ENCODE assay signal across 9 mouse cellular contexts in genomic region chr6:91414890-91415289, GRCm38 (mm10). TPM values are rescaled to one million over a fixed set of nuclear protein-coding genes. Genes with fewer than 3 reads are reported as not detected.
DNase-seq lines count a peak whose midpoint lies in the region; ATAC-seq and TF ChIP-seq lines count a peak whose summit lies in the region.
"Had no signal": no experiment of that assay in that cellular context is flagged by ENCODE, and none has a peak within 500 bp of the region (broad histone marks: within the 10 kb centered on the region; RNA-seq: fewer than 3 reads in every experiment).

No protein-coding gene starts in this region.

- H3K9ac ChIP-seq in liver, embryonic 11.5 days (ENCODE audit: low read depth, low read length) = no peak overlapping the region
- H3K9ac ChIP-seq: heart, embryonic 15.5 days had no signal

- H3K9me3 ChIP-seq in embryonic facial prominence, embryonic 10.5 days = no peaks in the 10 kb centered on the region
- no peaks in the 10 kb centered on the region for H3K9me3 ChIP-seq in liver, embryonic 11.5 days (ENCODE audit: control insufficient read depth, low read length)
- H3K9me3 ChIP-seq: heart, embryonic 15.5 days had no signal

- no peak for ATAC-seq in liver, embryonic 11.5 days (replicated peaks; ENCODE audit: low FRiP score)

- 3% methylated on average over 4 of the region's 4 CpGs for WGBS in embryonic facial prominence, embryonic 10.5 days
- 1% methylated on average over 4 of the region's 4 CpGs for WGBS in liver, embryonic 11.5 days

- no peak overlapping the region for H3K4me3 ChIP-seq in left cerebral cortex, adult 2 months
- no peak overlapping the region for H3K4me3 ChIP-seq in embryonic facial prominence, embryonic 10.5 days
- no peak overlapping the region for H3K4me3 ChIP-seq in liver, embryonic 11.5 days (ENCODE audit: low read depth, low read length)
- H3K4me3 ChIP-seq: heart, embryonic 15.5 days had no signal

- H3K27me3 ChIP-seq in embryonic facial prominence, embryonic 10.5 days (replicated peaks; ENCODE audit: low read depth, poor library complexity, severe bottlenecking) = peaks cover 81% of the 10 kb centered on the region
- peaks cover 49% of the 10 kb centered on the region for H3K27me3 ChIP-seq in liver, embryonic 11.5 days (replicated peaks; ENCODE audit: control insufficient read depth, insufficient read depth, low read length)

- H3K4me1 ChIP-seq in embryonic facial prominence, embryonic 10.5 days = peaks cover 18% of the 10 kb centered on the region
- H3K4me1 ChIP-seq in liver, embryonic 11.5 days (replicated peaks; ENCODE audit: control insufficient read depth, insufficient read depth, low read length) = peaks cover 8% of the 10 kb centered on the region

- no peak overlapping the region for H3K4me2 ChIP-seq in liver, embryonic 11.5 days
- H3K4me2 ChIP-seq: heart, embryonic 15.5 days had no signal

- intact Hi-C loops in left cerebral cortex, adult 2 months (cut with DNase I) = loop anchor here (1.0 to 5.0 kb wide), 2 partner anchors 129 to 243 kb away; no protein-coding TSS in a partner anchor

- TF ChIP-seq CTCF in left cerebral cortex, adult 2 months (IDR thresholded peaks at IDR 0.05) = peak; percentile 60

- no peaks in the 10 kb centered on the region for H3K36me3 ChIP-seq in embryonic facial prominence, embryonic 10.5 days (replicated peaks)
- no peaks in the 10 kb centered on the region for H3K36me3 ChIP-seq in liver, embryonic 11.5 days (ENCODE audit: control insufficient read depth, insufficient read depth, low read length)
- H3K36me3 ChIP-seq: heart, embryonic 15.5 days had no signal

- no peak overlapping the region for H3K27ac ChIP-seq in left cerebral cortex, adult 2 months
- no peak overlapping the region for H3K27ac ChIP-seq in embryonic facial prominence, embryonic 10.5 days (replicated peaks)
- no peak overlapping the region for H3K27ac ChIP-seq in liver, embryonic 11.5 days (ENCODE audit: low read depth, low read length)
- H3K27ac ChIP-seq: heart, embryonic 15.5 days had no signal

- peak; percentile 24 for DNase-seq in adrenal gland, adult 2 months
- DNase-seq in adrenal gland, adult 8-10 months = no peak
- peak; percentile 31 to 66 for DNase-seq in left cerebral cortex, adult 2 months (ENCODE audit: extremely low spot score in 1 of 2, low spot score in 2 of 2)
- no peak for DNase-seq in left cerebral cortex, adult 9 months (ENCODE audit: low spot score in 2 of 2)
- DNase-seq in adipocyte (ENCODE audit: low spot score) = peak; percentile 34
- DNase-seq in embryonic facial prominence, embryonic 10.5 days (ENCODE audit: low spot score) = peak; percentile 72
- DNase-seq in liver, embryonic 11.5 days (ENCODE audit: low spot score) = peak; percentile 38
- DNase-seq in testis, postnatal 10 days (ENCODE audit: low spot score) = peak; percentile 58

RNA-seq across cellular contexts. Expression of gene Wnt7a, which starts 3.7 kb away (rescaled TPM):
- total RNA-seq in adrenal gland, adult 2 months (2021) = not detected
- polyA plus RNA-seq in adrenal gland, adult 2 months (2012; rRNA removed) = not detected in 2 replicates
- total RNA-seq in adrenal gland, adult 8-10 months (2022) = not detected
- total RNA-seq in left cerebral cortex, adult 2 months (2021) = 10 to 100 TPM in 1 of 2 experiments, 1 to 10 TPM in 1; 9.8 to 16.0 TPM
- 1.2 and 5.4 TPM in 2 replicates for polyA plus RNA-seq in embryonic facial prominence, embryonic 10.5 days (2016; fragmentation: Nextera tagmentation; extraction: Ambion mirVana)
- polyA plus RNA-seq in liver, embryonic 11.5 days (2014; fragmentation: Nextera tagmentation; extraction: Ambion mirVana) = 0.05 and 0.30 TPM in 2 replicates

RNA-seq across cellular contexts. Expression of gene Chchd4, which starts 58.5 kb away (rescaled TPM):
- total RNA-seq in adrenal gland, adult 2 months (2021) = 10 to 100 TPM; 16.1 to 17.8 TPM
- 4.2 and 5.1 TPM in 2 replicates for polyA plus RNA-seq in adrenal gland, adult 2 months (2012; rRNA removed)
- total RNA-seq in adrenal gland, adult 8-10 months (2022) = 10 to 100 TPM; 16.6 to 19.3 (median 18.2) TPM
- total RNA-seq in left cerebral cortex, adult 2 months (2021) = 10 to 100 TPM; 20.8 to 21.2 TPM
- polyA plus RNA-seq in embryonic facial prominence, embryonic 10.5 days (2016; fragmentation: Nextera tagmentation; extraction: Ambion mirVana) = 35.3 and 38.2 TPM in 2 replicates
- polyA plus RNA-seq in liver, embryonic 11.5 days (2014; fragmentation: Nextera tagmentation; extraction: Ambion mirVana) = 47.1 and 47.3 TPM in 2 replicates

RNA-seq across cellular contexts. Expression of gene Tmem43, which starts 58.6 kb away (rescaled TPM):
- 10 to 100 TPM; 40.0 to 54.5 TPM for total RNA-seq in adrenal gland, adult 2 months (2021)
- 39.5 and 48.4 TPM in 2 replicates for polyA plus RNA-seq in adrenal gland, adult 2 months (2012; rRNA removed)
- 10 to 100 TPM; 46.0 to 70.9 (median 60.9) TPM for total RNA-seq in adrenal gland, adult 8-10 months (2022)
- total RNA-seq in left cerebral cortex, adult 2 months (2021) = 10 to 100 TPM; 29.3 to 30.0 TPM
- 62.5 and 66.1 TPM in 2 replicates for polyA plus RNA-seq in embryonic facial prominence, embryonic 10.5 days (2016; fragmentation: Nextera tagmentation; extraction: Ambion mirVana)
- 30.0 and 31.7 TPM in 2 replicates for polyA plus RNA-seq in liver, embryonic 11.5 days (2014; fragmentation: Nextera tagmentation; extraction: Ambion mirVana)

Comparison
In these comparisons a context has a peak if more than half of its experiments do, and no peak if none do; other contexts are left out.
1. DNase-seq: peak in adrenal gland, adult 2 months (single experiment), left cerebral cortex, adult 2 months (2 of 2), adipocyte (single experiment), embryonic facial prominence, embryonic 10.5 days (single experiment), liver, embryonic 11.5 days (single experiment) and testis, postnatal 10 days (single experiment); none in adrenal gland, adult 8-10 months (single experiment) and left cerebral cortex, adult 9 months (0 of 2).
2. RNA of gene Wnt7a, which starts 3.7 kb away (total RNA-seq): 9.8 to 16.0 TPM in left cerebral cortex, adult 2 months; not detected in adrenal gland, adult 2 months and not detected in adrenal gland, adult 8-10 months; every median in the first group is over 10 times any median in the second.